Mouse (Mus musculus): ENCODE results near the gene Lhfpl2. TPM values are rescaled to one million over a fixed set of nuclear protein-coding genes. Genes with fewer than 3 reads are reported as not detected.

Lhfpl2 gene
- polyA plus RNA-seq, 1 experiment from 2014 or later, result 41.2 TPM

DNA sequence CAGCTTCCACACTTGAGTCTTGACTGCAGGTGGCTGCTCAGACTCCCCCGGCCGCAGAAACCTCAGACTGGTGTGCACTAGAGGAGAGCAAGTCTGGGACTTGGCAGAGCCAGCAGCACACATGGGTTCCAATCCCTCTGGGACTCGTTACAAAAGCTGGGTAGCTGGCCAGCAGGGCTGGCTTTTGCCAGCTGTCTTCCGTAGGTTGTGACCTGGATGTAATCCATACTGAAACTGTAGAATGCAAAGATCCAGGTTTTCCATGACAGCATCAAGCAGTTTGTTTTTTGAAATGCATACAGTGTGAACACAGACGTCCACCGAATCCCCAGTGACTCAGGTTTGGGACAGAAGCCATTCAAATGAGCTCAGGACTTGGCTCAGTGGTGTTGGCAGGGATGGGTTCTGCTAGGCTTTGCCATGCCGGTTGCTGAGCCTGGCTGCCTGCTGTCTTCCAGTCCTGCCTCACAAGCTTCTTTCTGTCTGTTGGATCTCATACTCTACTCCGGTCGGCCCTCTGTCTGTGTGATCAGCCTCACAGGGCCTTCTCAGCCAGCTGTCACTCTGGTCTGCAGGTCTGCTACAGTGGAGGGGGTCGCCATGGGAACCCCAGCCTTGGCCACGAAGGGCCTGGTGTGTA lies 120.9 kb downstream of the Lhfpl2 start:
- Histone ChIP-seq H3K27ac (replicated peaks; ENCODE audit: low read depth, low read length) (no peak overlapping the region), H3K27me3 (ENCODE audit: control insufficient read depth, insufficient read depth, low read length) (no peaks in the 10 kb centered on the region), H3K4me3 (ENCODE audit: low read depth, low read length) (no peak overlapping the region), H3K9me3 (replicated peaks; ENCODE audit: control insufficient read depth, low read length) (no peaks in the 10 kb centered on the region), H3K4me2 (ENCODE audit: low read depth, low read length) (no peak overlapping the region), H3K36me3 (replicated peaks; ENCODE audit: control insufficient read depth, insufficient read depth, low read depth, low read length) (no peaks in the 10 kb centered on the region), H3K9ac (replicated peaks; ENCODE audit: low read length) (no peak overlapping the region), H3K4me1 (ENCODE audit: control insufficient read depth, insufficient read depth, low read length) (peaks cover 3% of the 10 kb centered on the region)
- 70% methylated on average over 11 of the region's 11 CpGs for WGBS
- no peak for ATAC-seq (replicated peaks; ENCODE audit: insufficient number of reproducible peaks, low FRiP score, low TSS enrichment, low read depth)
- no peak for DNase-seq (ENCODE audit: low spot score)

DNA sequence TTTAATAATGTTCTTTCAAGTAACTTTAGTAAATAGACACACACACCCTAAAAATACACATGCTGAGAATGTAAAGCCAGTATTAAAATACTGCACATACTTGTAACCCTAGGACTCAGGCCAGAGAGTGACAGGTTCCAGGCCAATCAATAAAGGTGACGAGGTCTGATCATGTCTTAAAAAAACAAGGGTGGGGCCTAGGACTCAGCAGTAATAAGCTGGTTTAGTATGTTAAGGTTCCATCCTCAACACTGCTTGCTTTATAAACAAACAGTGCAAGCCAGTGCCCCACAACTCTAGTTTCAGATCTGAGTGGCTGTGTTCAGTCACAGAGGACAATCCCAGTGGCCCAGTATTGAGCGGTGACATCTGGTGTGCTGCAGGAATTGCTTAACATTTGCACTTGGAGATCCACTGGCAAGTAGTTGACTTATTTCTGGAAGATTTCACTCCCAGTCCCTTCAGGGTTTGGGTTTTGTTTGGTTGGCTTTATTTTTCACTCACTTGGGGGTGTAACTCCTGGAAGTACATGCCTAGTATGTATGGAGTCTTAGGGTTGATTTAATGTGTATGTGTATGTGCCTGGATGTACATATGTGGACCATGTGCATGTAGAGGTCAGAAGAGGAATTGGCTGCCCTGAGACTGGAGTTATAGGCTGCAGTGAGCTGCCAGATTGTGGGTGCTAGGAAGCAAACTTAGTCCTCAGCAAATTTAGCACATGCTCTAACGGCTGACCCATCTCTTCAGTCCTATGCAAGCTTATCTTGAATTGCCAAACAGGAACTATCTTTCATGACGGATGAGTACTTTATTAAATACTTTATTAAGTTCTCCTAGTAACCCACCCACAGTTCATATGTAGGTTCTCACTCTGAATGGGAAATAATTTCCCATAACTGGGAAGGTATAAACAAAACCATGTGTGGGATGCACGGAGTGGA lies 123.2 kb downstream of the Lhfpl2 start:
- Histone ChIP-seq H3K4me2 (ENCODE audit: low read depth, low read length) (no peak overlapping the region), H3K9ac (replicated peaks; ENCODE audit: low read length) (no peak overlapping the region), H3K27ac (replicated peaks; ENCODE audit: low read depth, low read length) (no peak overlapping the region), H3K9me3 (replicated peaks; ENCODE audit: control insufficient read depth, low read length) (no peaks in the 10 kb centered on the region), H3K27me3 (ENCODE audit: control insufficient read depth, insufficient read depth, low read length) (no peaks in the 10 kb centered on the region), H3K36me3 (replicated peaks; ENCODE audit: control insufficient read depth, insufficient read depth, low read depth, low read length) (no peaks in the 10 kb centered on the region), H3K4me1 (ENCODE audit: control insufficient read depth, insufficient read depth, low read length) (no peaks in the 10 kb centered on the region), H3K4me3 (ENCODE audit: low read depth, low read length) (no peak overlapping the region)
- 77% methylated on average over 5 of the region's 5 CpGs for WGBS
- DNase-seq (ENCODE audit: low spot score), result no peak
- no peak for ATAC-seq (replicated peaks; ENCODE audit: insufficient number of reproducible peaks, low FRiP score, low TSS enrichment, low read depth)

DNA sequence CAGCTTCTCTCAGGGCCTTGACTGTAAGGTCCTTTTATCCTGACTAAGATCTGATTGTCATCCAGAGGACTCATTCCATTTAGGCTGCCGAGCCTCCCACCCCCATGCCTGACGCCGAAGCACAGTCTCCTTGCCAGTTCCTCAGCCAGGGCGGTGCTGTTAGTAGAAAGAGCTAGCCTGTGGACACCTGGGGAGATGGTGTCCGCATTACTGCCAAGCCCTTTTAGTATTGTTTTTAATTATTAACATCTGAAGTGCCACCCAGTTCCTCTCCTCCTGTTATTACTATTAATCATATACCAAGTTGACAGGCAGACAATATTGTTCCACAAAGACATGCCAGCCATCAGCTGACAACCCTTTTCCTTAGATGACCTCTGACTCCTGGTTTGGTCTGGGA lies 124.4 kb downstream of the Lhfpl2 start:
- no peak for DNase-seq (ENCODE audit: low spot score)
- H3K4me2 ChIP-seq (ENCODE audit: low read depth, low read length), result no peak overlapping the region

DNA sequence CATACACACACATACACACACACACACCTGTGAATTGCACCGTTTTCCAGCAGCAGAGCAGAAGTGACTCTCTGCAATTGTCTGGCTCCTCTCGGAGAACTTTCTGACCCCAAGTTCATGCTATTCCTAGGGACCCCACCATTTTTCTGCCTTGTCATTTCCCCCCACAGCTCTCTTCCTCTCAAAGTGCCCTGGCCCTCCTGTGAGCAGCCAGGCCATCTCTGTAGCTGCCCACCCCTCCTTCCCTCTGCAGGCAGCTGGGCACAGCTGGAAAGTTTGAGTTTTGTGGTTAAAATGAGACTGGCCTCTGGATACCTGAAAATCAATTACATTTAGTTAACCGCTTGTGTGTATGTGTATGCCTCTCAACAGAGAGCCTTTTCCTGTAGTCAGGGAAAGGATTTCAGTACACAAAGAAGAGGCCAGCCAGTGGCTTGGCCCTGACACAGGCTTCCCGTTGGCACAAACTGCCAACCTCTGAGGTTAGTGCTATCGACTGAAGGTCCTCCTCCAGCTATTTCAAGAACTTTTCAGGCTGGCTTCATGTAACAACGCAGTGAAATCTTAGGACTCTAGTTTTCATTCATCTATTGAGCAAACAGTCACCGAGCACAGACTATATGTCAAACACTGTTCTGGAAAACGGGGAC lies 125.9 kb downstream of the Lhfpl2 start:
- no peak overlapping the region for H3K4me2 ChIP-seq (ENCODE audit: low read depth, low read length)
- ATAC-seq (replicated peaks; ENCODE audit: insufficient number of reproducible peaks, low FRiP score, low TSS enrichment, low read depth), result no peak
- H3K9ac ChIP-seq (replicated peaks; ENCODE audit: low read length), result no peak overlapping the region
- DNase-seq (ENCODE audit: low spot score), result no peak
- H3K27ac ChIP-seq (replicated peaks; ENCODE audit: low read depth, low read length), result no peak overlapping the region
- H3K9me3 ChIP-seq (replicated peaks; ENCODE audit: control insufficient read depth, low read length), result no peaks in the 10 kb centered on the region
- no peaks in the 10 kb centered on the region for H3K36me3 ChIP-seq (replicated peaks; ENCODE audit: control insufficient read depth, insufficient read depth, low read depth, low read length)
- no peaks in the 10 kb centered on the region for H3K4me1 ChIP-seq (ENCODE audit: control insufficient read depth, insufficient read depth, low read length)
- H3K27me3 ChIP-seq (ENCODE audit: control insufficient read depth, insufficient read depth, low read length), result no peaks in the 10 kb centered on the region
- 88% methylated on average over 8 of the region's 8 CpGs for WGBS
- no peak overlapping the region for H3K4me3 ChIP-seq (ENCODE audit: low read depth, low read length)

More for the DNA sequence above, 124.4 kb downstream of the Lhfpl2 start:
- H3K27me3 ChIP-seq (ENCODE audit: control insufficient read depth, insufficient read depth, low read length), result no peaks in the 10 kb centered on the region
- WGBS, result 80% methylated on average over 5 of the region's 5 CpGs
- H3K36me3 ChIP-seq (replicated peaks; ENCODE audit: control insufficient read depth, insufficient read depth, low read depth, low read length), result no peaks in the 10 kb centered on the region
- ATAC-seq (replicated peaks; ENCODE audit: insufficient number of reproducible peaks, low FRiP score, low TSS enrichment, low read depth), result no peak
- no peak overlapping the region for H3K9ac ChIP-seq (replicated peaks; ENCODE audit: low read length)
- H3K27ac ChIP-seq (replicated peaks; ENCODE audit: low read depth, low read length), result no peak overlapping the region
- no peak overlapping the region for H3K4me3 ChIP-seq (ENCODE audit: low read depth, low read length)
- no peaks in the 10 kb centered on the region for H3K9me3 ChIP-seq (replicated peaks; ENCODE audit: control insufficient read depth, low read length)
- no peaks in the 10 kb centered on the region for H3K4me1 ChIP-seq (ENCODE audit: control insufficient read depth, insufficient read depth, low read length)

DNA sequence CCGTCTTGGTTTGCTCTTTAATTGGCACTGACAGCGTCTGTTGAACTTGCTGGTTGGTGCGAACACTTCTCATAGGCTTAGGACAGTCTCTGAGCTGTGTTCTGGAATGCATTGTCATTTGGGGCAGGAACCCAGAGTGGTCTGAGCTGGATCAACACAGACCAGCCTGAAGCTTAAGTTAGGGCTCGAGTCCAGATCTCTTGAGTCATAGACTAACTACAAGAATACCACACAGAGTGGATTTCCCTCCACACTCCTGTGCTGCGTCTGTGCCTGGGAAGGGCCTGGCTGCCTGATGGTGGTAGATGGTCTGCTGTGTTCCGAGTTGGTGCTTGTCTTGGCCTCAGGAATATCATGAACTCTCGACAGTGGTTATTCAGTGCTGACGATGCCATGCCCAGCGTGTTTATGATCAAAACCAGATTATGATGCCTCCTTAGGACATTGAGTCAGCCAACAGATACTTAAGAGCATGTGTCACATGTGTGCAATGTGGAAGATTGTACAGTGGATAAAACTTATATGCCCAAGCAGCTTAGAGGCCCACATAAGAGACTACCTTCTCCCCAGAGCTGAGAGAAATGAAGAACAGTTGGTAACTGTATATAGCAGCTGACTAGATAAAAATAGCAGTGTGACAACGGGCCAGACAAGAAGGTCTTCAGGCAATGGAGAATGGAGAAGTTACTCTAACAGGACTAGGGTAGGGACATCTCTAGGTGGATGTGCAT lies 127.3 kb downstream of the Lhfpl2 start:
- no peak for ATAC-seq (replicated peaks; ENCODE audit: insufficient number of reproducible peaks, low FRiP score, low TSS enrichment, low read depth)
- Histone ChIP-seq H3K4me1 (ENCODE audit: control insufficient read depth, insufficient read depth, low read length) (no peaks in the 10 kb centered on the region), H3K27ac (replicated peaks; ENCODE audit: low read depth, low read length) (no peak overlapping the region), H3K27me3 (ENCODE audit: control insufficient read depth, insufficient read depth, low read length) (no peaks in the 10 kb centered on the region), H3K4me2 (ENCODE audit: low read depth, low read length) (no peak overlapping the region), H3K36me3 (replicated peaks; ENCODE audit: control insufficient read depth, insufficient read depth, low read depth, low read length) (no peaks in the 10 kb centered on the region), H3K9ac (replicated peaks; ENCODE audit: low read length) (no peak overlapping the region), H3K4me3 (ENCODE audit: low read depth, low read length) (no peak overlapping the region), H3K9me3 (replicated peaks; ENCODE audit: control insufficient read depth, low read length) (no peaks in the 10 kb centered on the region)
- WGBS, result 89% methylated on average over 10 of the region's 10 CpGs
- no peak for DNase-seq (ENCODE audit: low spot score)

DNA sequence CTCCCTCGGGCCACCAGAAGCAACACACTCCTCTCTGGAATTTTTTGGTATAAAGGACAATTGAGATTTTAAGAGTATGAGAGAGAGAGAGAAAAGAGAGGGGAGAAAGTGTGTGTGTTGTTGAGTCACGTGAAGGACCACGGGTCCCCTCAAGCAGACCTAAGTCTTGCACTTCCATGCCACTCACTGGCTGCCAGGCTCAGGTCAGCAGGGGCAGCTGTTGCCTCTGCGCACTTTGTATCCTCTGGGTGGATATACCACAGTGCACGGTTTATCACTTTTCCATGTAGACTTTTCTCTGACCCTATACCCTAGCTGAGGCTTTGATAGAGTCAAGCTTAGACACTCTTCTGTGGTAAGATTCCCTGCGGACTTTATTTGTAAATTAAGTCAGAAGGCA lies 128.0 kb downstream of the Lhfpl2 start:
- 83% methylated on average over 5 of the region's 6 CpGs for WGBS
- Histone ChIP-seq H3K9ac (replicated peaks; ENCODE audit: low read length) (no peak overlapping the region), H3K4me1 (ENCODE audit: control insufficient read depth, insufficient read depth, low read length) (no peaks in the 10 kb centered on the region), H3K4me2 (ENCODE audit: low read depth, low read length) (no peak overlapping the region), H3K27ac (replicated peaks; ENCODE audit: low read depth, low read length) (no peak overlapping the region), H3K36me3 (replicated peaks; ENCODE audit: control insufficient read depth, insufficient read depth, low read depth, low read length) (no peaks in the 10 kb centered on the region), H3K9me3 (replicated peaks; ENCODE audit: control insufficient read depth, low read length) (no peaks in the 10 kb centered on the region), H3K27me3 (ENCODE audit: control insufficient read depth, insufficient read depth, low read length) (no peaks in the 10 kb centered on the region), H3K4me3 (ENCODE audit: low read depth, low read length) (no peak overlapping the region)
- DNase-seq (ENCODE audit: low spot score) (no peak), ATAC-seq (replicated peaks; ENCODE audit: insufficient number of reproducible peaks, low FRiP score, low TSS enrichment, low read depth) (no peak)

DNA sequence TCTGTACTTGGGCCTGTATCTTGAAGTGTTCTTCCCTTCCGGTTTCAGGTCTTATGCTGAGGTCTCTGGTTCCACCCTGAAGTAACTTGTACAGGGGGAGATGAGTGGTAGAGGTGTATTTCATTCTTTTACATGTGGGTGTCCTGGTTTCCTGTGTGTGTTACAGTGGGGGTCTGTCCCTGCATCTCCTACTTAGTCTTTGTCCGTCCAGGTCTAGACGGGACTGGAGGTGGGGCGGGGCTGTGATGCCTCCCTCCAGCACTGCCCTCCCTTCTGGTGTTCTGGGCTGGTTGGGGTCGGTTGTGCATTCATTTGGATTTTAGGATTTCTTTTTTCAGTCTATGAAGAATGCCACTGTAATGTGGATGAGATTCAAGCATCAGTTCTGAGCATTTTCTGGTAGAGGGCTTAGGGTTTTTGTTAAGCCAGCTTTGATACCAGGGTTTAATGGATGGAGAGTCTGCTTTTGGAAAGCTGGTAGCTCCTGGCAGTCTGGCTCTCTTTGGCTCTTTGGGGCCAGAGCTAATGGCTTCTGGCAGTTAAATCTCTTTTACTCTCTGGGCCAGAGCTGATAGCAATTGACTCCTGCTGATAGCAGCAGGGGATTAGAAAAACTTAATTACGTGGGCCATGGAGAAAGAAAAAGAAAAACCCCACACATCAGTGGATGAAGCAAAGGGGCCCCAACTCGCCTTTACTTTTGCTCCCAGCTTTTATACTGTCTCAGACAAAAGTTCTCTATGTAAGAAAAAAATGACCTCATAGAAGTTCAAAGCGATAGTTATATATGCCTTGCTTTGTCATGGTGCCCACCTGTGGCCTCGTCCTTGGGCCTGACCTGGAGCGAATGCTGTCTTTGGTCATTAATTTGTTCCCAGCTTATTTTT lies 130.8 kb downstream of the Lhfpl2 start:
- Histone ChIP-seq H3K4me3 (ENCODE audit: low read depth, low read length) (no peak overlapping the region), H3K36me3 (replicated peaks; ENCODE audit: control insufficient read depth, insufficient read depth, low read depth, low read length) (no peaks in the 10 kb centered on the region), H3K9ac (replicated peaks; ENCODE audit: low read length) (no peak overlapping the region), H3K27me3 (ENCODE audit: control insufficient read depth, insufficient read depth, low read length) (no peaks in the 10 kb centered on the region), H3K27ac (replicated peaks; ENCODE audit: low read depth, low read length) (no peak overlapping the region), H3K4me2 (ENCODE audit: low read depth, low read length) (no peak overlapping the region), H3K9me3 (replicated peaks; ENCODE audit: control insufficient read depth, low read length) (no peaks in the 10 kb centered on the region), H3K4me1 (ENCODE audit: control insufficient read depth, insufficient read depth, low read length) (no peaks in the 10 kb centered on the region)
- DNase-seq (ENCODE audit: low spot score), result no peak
- 39% methylated on average over 10 of the region's 10 CpGs for WGBS
- ATAC-seq (replicated peaks; ENCODE audit: insufficient number of reproducible peaks, low FRiP score, low TSS enrichment, low read depth), result no peak
